Mouse (Mus musculus): ENCODE measurements at regions not wholly inside any gene's neighbourhood (a gene's known extent, or its start where the extent isn't known, plus 50 kb on each side); places are given as distances from the start of the nearest gene placed in this dataset.

GRCm38 (mm10) chr3:41298776-41299175, 215.9 kb upstream of the Pgrmc2 start:
- no peak for DNase-seq (ENCODE audit: low read depth, low spot score)

GRCm38 (mm10) chr3:41296152-41296809, 213.4 kb upstream of the Pgrmc2 start:
- no peak for DNase-seq (ENCODE audit: low read depth, low spot score)

GRCm38 (mm10) chr3:41295150-41295549, 212.3 kb upstream of the Pgrmc2 start:
- no peak for DNase-seq (ENCODE audit: low read depth, low spot score)

GRCm38 (mm10) chr3:41290535-41291307, 207.9 kb upstream of the Pgrmc2 start:
- DNase-seq (ENCODE audit: low read depth, low spot score) = no peak

- no peak for DNase-seq (ENCODE audit: low read depth, low spot score)
These were observed 205.9 kb upstream of the Pgrmc2 start for GRCm38 (mm10) chr3:41288735-41289134.

- no peak for DNase-seq (ENCODE audit: low read depth, low spot score)
These were observed 205.2 kb upstream of the Pgrmc2 start for GRCm38 (mm10) chr3:41288066-41288465.

GRCm38 (mm10) chr3:41285336-41285735, 202.5 kb upstream of the Pgrmc2 start:
- DNase-seq (ENCODE audit: low read depth, low spot score) = no peak

- no peak for DNase-seq (ENCODE audit: low read depth, low spot score)
These were observed 202.1 kb upstream of the Pgrmc2 start for GRCm38 (mm10) chr3:41284897-41285296.

GRCm38 (mm10) chr3:41282431-41283037, 199.7 kb upstream of the Pgrmc2 start:
- no peak for DNase-seq (ENCODE audit: low read depth, low spot score)

- DNase-seq (ENCODE audit: low read depth, low spot score) = no peak
These were observed 193.2 kb upstream of the Pgrmc2 start for GRCm38 (mm10) chr3:41276096-41276495.

- DNase-seq (ENCODE audit: low read depth, low spot score) = no peak
These were observed 185.7 kb upstream of the Pgrmc2 start for GRCm38 (mm10) chr3:41268516-41268915.

- no peak for DNase-seq (ENCODE audit: low read depth, low spot score)
These were observed 183.4 kb upstream of the Pgrmc2 start for GRCm38 (mm10) chr3:41266216-41266615.

- no peak for DNase-seq (ENCODE audit: low read depth, low spot score)
These were observed 182.6 kb upstream of the Pgrmc2 start for GRCm38 (mm10) chr3:41265399-41265798.

- no peak for DNase-seq (ENCODE audit: low read depth, low spot score)
These were observed 175.4 kb upstream of the Pgrmc2 start for GRCm38 (mm10) chr3:41258291-41258690.

- DNase-seq (ENCODE audit: low read depth, low spot score) = no peak
These were observed 162.1 kb upstream of the Pgrmc2 start for GRCm38 (mm10) chr3:41244960-41245359.

- DNase-seq (ENCODE audit: low read depth, low spot score) = no peak
These were observed 159.2 kb upstream of the Pgrmc2 start for GRCm38 (mm10) chr3:41241856-41242552.

- no peak for DNase-seq (ENCODE audit: low read depth, low spot score)
These were observed 157.0 kb upstream of the Pgrmc2 start for GRCm38 (mm10) chr3:41239801-41240200.

GRCm38 (mm10) chr3:41239246-41239645, 156.4 kb upstream of the Pgrmc2 start:
- no peak for DNase-seq (ENCODE audit: low read depth, low spot score)

GRCm38 (mm10) chr3:41238046-41238445, 155.2 kb upstream of the Pgrmc2 start:
- DNase-seq (ENCODE audit: low read depth, low spot score) = no peak

- no peak for DNase-seq (ENCODE audit: low read depth, low spot score)
These were observed 152.8 kb upstream of the Pgrmc2 start for GRCm38 (mm10) chr3:41235610-41236009.

GRCm38 (mm10) chr3:41234994-41235393, 152.1 kb upstream of the Pgrmc2 start:
- DNase-seq (ENCODE audit: low read depth, low spot score) = no peak

GRCm38 (mm10) chr3:41234191-41234590, 151.3 kb upstream of the Pgrmc2 start:
- DNase-seq (ENCODE audit: low read depth, low spot score) = no peak

Measured in c-Kit-negative CD71-positive TER-119-positive erythroid progenitor cells, embryonic 14.5 days (primary cell).